Mouse (Mus musculus): ENCODE data around the gene Add2. TPM values are rescaled to one million over a fixed set of nuclear protein-coding genes. Genes with fewer than 3 reads are reported as not detected.

Gene Add2
- polyA plus RNA-seq, 1 experiment from 2014 or later, result not detected

- no peaks in the 10 kb centered on the region for H3K79me2 ChIP-seq (ENCODE audit: inconsistent target)
- H3K36me3 ChIP-seq (ENCODE audit: inconsistent target), result no peaks in the 10 kb centered on the region
Observed at GRCm38 (mm10) chr6:86115843-86116242, 87.4 kb downstream of the Add2 start.

GRCm38 (mm10) chr6:86123057-86123456 is 94.6 kb downstream of the Add2 start:
- Histone ChIP-seq H3K79me2 (ENCODE audit: inconsistent target) (no peaks in the 10 kb centered on the region), H3K27ac (no peak overlapping the region), H3K36me3 (ENCODE audit: inconsistent target) (no peaks in the 10 kb centered on the region), H3K4me3 (ENCODE audit: inconsistent target) (no peak overlapping the region)
- WGBS (ENCODE audit: missing documents), result 85% methylated on average over 4 of the region's 4 CpGs

More at GRCm38 (mm10) chr6:86115843-86116242, 87.4 kb downstream of the Add2 start:
- 90% methylated on average over 3 of the region's 3 CpGs for WGBS (ENCODE audit: missing documents)
- Histone ChIP-seq H3K27ac (no peak overlapping the region), H3K4me3 (ENCODE audit: inconsistent target) (no peak overlapping the region)

DNA sequence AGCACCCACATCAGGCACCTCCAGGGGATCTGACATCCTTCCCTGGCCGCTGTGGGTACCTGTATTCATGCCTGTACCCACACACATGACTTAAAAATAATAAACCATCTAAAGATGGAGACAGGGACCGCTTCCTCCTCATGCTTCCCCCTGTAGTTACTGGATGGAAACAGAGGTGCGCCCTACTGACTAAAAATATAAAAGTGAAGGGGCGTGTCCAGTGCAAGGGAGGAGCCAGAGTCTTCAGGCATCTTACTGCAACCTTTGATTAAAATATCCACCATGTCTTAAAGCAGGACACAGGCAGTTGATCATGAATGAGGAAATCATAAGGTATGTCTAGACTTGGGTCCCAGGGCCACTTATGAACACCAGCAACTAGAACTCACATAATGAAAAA is 97.3 kb downstream of the Add2 start:
- no peaks in the 10 kb centered on the region for H3K79me2 ChIP-seq (ENCODE audit: inconsistent target)
- 45% methylated on average over 4 of the region's 4 CpGs for WGBS (ENCODE audit: missing documents)
- no peaks in the 10 kb centered on the region for H3K36me3 ChIP-seq (ENCODE audit: inconsistent target)
- H3K27ac ChIP-seq, result no peak overlapping the region
- no peak overlapping the region for H3K4me3 ChIP-seq (ENCODE audit: inconsistent target)

GRCm38 (mm10) chr6:86126953-86127581 is 98.6 kb downstream of the Add2 start:
- Histone ChIP-seq H3K4me3 (ENCODE audit: inconsistent target) (no peak overlapping the region), H3K79me2 (ENCODE audit: inconsistent target) (no peaks in the 10 kb centered on the region), H3K27ac (no peak overlapping the region), H3K36me3 (ENCODE audit: inconsistent target) (no peaks in the 10 kb centered on the region)
- WGBS (ENCODE audit: missing documents), result 72% methylated on average over 2 of the region's 2 CpGs

DNA sequence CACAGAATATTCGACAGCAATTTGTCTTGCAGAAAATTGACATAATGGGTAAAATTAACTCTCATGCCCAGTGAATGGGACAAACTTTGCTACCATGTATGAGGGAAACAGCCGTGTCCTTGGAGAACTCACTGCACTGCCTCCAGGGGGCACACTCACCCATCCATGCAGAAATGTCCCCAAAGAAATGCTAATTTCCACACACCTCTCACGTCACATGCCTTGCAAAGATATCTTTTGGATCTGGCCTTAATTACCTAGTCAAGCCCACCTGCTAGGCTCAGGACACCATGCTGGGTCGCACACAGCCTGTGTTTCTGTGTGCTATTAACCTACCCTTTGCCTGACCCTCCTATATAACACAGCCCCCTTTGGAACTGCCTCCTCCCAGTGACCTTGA is 100.0 kb downstream of the Add2 start:
- Histone ChIP-seq H3K36me3 (ENCODE audit: inconsistent target) (no peaks in the 10 kb centered on the region), H3K4me3 (ENCODE audit: inconsistent target) (no peak overlapping the region), H3K79me2 (ENCODE audit: inconsistent target) (no peaks in the 10 kb centered on the region), H3K27ac (no peak overlapping the region)
- 66% methylated on average over 4 of the region's 4 CpGs for WGBS (ENCODE audit: missing documents)

- H3K79me2 ChIP-seq (ENCODE audit: inconsistent target), result no peaks in the 10 kb centered on the region
- no peak overlapping the region for H3K27ac ChIP-seq
- H3K36me3 ChIP-seq (ENCODE audit: inconsistent target), result no peaks in the 10 kb centered on the region
- H3K4me3 ChIP-seq (ENCODE audit: inconsistent target), result no peak overlapping the region
- 55% methylated on average over 9 of the region's 9 CpGs for WGBS (ENCODE audit: missing documents)
Observed at GRCm38 (mm10) chr6:86129872-86130498, 101.5 kb downstream of the Add2 start.

DNA sequence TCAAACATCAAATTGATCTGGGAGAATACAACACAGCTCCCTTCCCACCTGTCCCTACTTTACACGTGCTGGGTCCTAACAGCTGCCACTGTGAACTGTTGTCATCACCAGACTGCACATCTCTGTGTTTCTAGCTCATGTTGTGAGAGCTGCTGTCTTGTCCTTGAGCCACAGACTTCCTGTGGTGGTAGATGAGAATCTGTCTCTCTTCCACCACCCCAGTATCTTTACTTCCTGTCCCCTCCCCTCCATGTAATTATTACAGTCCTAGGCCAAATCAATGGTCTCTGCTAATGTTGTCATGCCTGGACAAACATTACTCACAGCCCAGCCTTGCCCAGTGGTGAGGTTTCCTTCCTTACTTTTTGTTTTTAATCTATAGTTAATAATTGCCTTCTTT is 105.4 kb downstream of the Add2 start:
- Histone ChIP-seq H3K79me2 (ENCODE audit: inconsistent target) (no peaks in the 10 kb centered on the region), H3K27ac (no peak overlapping the region), H3K36me3 (ENCODE audit: inconsistent target) (no peaks in the 10 kb centered on the region), H3K4me3 (ENCODE audit: inconsistent target) (no peak overlapping the region)
- WGBS (ENCODE audit: missing documents), result 39% methylated on average over 1 of the region's 1 CpGs

GRCm38 (mm10) chr6:86136206-86136605 is 107.7 kb downstream of the Add2 start:
- Histone ChIP-seq H3K27ac (no peak overlapping the region), H3K36me3 (ENCODE audit: inconsistent target) (no peaks in the 10 kb centered on the region), H3K4me3 (ENCODE audit: inconsistent target) (no peak overlapping the region), H3K79me2 (ENCODE audit: inconsistent target) (no peaks in the 10 kb centered on the region)
- 93% methylated on average over 3 of the region's 3 CpGs for WGBS (ENCODE audit: missing documents)

DNA sequence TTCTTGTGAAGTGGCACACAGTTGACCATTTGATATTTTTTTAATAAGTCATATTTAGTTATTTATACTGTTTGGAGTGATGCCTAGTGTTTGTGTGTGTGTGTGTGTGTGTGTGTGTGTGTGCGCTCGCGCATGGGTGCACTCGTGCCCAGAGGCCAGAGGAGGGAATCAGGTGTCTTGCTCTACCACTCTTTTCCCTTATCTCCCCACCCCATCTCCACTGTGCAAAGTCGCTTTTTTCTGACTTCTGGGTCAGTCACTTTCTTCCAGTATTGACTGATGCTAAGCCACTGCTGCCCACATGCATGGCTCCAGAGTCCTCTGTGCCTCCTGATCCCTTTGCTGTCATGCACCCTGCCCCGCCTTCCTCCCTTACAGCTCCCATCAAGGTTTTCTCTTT is 112.8 kb downstream of the Add2 start:
- 68% methylated on average over 6 of the region's 6 CpGs for WGBS (ENCODE audit: missing documents)
- no peak overlapping the region for H3K4me3 ChIP-seq (ENCODE audit: inconsistent target)
- H3K79me2 ChIP-seq (ENCODE audit: inconsistent target), result no peaks in the 10 kb centered on the region
- no peak overlapping the region for H3K27ac ChIP-seq
- H3K36me3 ChIP-seq (ENCODE audit: inconsistent target), result no peaks in the 10 kb centered on the region

DNA sequence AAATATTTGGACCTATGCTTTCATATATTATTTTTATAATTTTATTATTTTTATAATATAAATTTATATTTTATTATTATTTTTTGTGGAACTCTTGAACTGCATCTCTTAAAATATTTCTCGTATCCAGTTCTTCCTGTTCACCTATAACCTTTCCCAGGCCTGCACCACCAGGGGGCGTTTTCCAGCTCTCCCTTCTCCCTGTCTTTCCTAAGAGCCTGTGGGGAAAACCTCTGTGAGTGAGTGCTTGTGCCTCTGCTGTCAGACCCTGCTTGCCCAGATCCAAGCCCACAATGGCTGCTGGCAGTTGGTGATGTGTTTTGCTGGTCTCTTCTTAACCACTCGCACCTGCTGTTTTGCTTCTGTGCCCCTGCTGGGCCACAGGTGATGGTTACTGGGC is 113.3 kb downstream of the Add2 start:
- no peak overlapping the region for H3K4me3 ChIP-seq (ENCODE audit: inconsistent target)
- WGBS (ENCODE audit: missing documents), result 17% methylated on average over 3 of the region's 3 CpGs
- H3K79me2 ChIP-seq (ENCODE audit: inconsistent target), result no peaks in the 10 kb centered on the region
- no peak overlapping the region for H3K27ac ChIP-seq
- no peaks in the 10 kb centered on the region for H3K36me3 ChIP-seq (ENCODE audit: inconsistent target)

GRCm38 (mm10) chr6:86144986-86145385 is 116.5 kb downstream of the Add2 start:
- Histone ChIP-seq H3K36me3 (ENCODE audit: inconsistent target) (no peaks in the 10 kb centered on the region), H3K4me3 (ENCODE audit: inconsistent target) (no peak overlapping the region), H3K79me2 (ENCODE audit: inconsistent target) (no peaks in the 10 kb centered on the region), H3K27ac (no peak overlapping the region)
- 94% methylated on average over 6 of the region's 6 CpGs for WGBS (ENCODE audit: missing documents)

DNA sequence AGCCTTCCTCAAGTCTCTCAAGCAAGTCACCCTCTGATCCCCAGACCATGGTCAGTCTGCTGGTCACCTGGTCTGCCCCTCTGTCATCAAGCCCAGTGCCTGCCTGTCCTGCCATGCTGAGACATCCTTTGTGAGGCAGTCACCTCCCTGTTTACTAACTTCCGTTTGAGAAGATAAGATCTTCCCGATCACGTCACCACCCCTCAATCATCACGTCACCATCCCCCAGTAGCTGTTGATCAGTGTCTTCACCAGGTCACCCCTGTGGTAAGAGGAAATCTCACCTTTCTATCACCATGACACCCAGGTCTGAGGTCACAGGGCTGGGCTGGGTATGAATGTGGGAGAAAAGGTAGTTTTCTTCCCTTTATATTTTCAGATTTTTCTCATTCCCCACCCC is 120.0 kb downstream of the Add2 start:
- Histone ChIP-seq H3K4me3 (ENCODE audit: inconsistent target) (no peak overlapping the region), H3K27ac (no peak overlapping the region), H3K79me2 (ENCODE audit: inconsistent target) (no peaks in the 10 kb centered on the region), H3K36me3 (ENCODE audit: inconsistent target) (no peaks in the 10 kb centered on the region)
- WGBS (ENCODE audit: missing documents), result 52% methylated on average over 4 of the region's 4 CpGs

- WGBS (ENCODE audit: missing documents), result 65% methylated on average over 4 of the region's 4 CpGs
- Histone ChIP-seq H3K36me3 (ENCODE audit: inconsistent target) (no peaks in the 10 kb centered on the region), H3K79me2 (ENCODE audit: inconsistent target) (no peaks in the 10 kb centered on the region), H3K4me3 (ENCODE audit: inconsistent target) (no peak overlapping the region), H3K27ac (no peak overlapping the region)
Observed at GRCm38 (mm10) chr6:86149001-86149400, 120.5 kb downstream of the Add2 start.

GRCm38 (mm10) chr6:86152676-86153075 is 124.2 kb downstream of the Add2 start:
- 83% methylated on average over 7 of the region's 7 CpGs for WGBS (ENCODE audit: missing documents)
- Histone ChIP-seq H3K79me2 (ENCODE audit: inconsistent target) (no peaks in the 10 kb centered on the region), H3K4me3 (ENCODE audit: inconsistent target) (no peak overlapping the region), H3K36me3 (ENCODE audit: inconsistent target) (no peaks in the 10 kb centered on the region), H3K27ac (no peak overlapping the region)

GRCm38 (mm10) chr6:86153436-86153990 is 125.0 kb downstream of the Add2 start:
- no peaks in the 10 kb centered on the region for H3K36me3 ChIP-seq (ENCODE audit: inconsistent target)
- no peak overlapping the region for H3K4me3 ChIP-seq (ENCODE audit: inconsistent target)
- H3K79me2 ChIP-seq (ENCODE audit: inconsistent target), result no peaks in the 10 kb centered on the region
- 88% methylated on average over 8 of the region's 8 CpGs for WGBS (ENCODE audit: missing documents)
- H3K27ac ChIP-seq, result no peak overlapping the region
